Mouse (Mus musculus): ENCODE data around the gene Ints7.

- no peak for TF ChIP-seq POLR2A (IDR thresholded peaks at IDR 0.05; ENCODE audit: borderline replicate concordance, control insufficient read depth, low read depth, low read length)
- no peak for TF ChIP-seq CTCF (IDR thresholded peaks at IDR 0.05; ENCODE audit: control insufficient read depth, insufficient read depth, low read length)
Measured at GRCm38 (mm10) chr1:191632511-191633095, 57.2 kb downstream of the Ints7 start.

All from bone marrow, adult 2 months (tissue).